Mouse (Mus musculus) ovary, adult 10 weeks (tissue): ENCODE results near the gene Rbfox3. TPM values are rescaled to one million over a fixed set of nuclear protein-coding genes. Genes with fewer than 3 reads are reported as not detected.

Experiments
- polyA plus RNA-seq: library from polyadenylated mRNA; stranded (reverse); fragments of 350-450 nt; fragmentation: Illumina TruSeq; extraction: RNeasy Lipid Tissue Mini Kit (QIAGEN cat#74804); gene quantifications from one replicate; pipeline ENCODE4 v1.2.3, GENCODE M21; 2014

The Rbfox3 gene
- 0.26 TPM for polyA plus RNA-seq

GRCm38 (mm10) chr11:118911307-118912070 lies at the start of gene Rbfox3:
TSS of gene Rbfox3 (minus strand) at chr11:118911597.

DNA sequence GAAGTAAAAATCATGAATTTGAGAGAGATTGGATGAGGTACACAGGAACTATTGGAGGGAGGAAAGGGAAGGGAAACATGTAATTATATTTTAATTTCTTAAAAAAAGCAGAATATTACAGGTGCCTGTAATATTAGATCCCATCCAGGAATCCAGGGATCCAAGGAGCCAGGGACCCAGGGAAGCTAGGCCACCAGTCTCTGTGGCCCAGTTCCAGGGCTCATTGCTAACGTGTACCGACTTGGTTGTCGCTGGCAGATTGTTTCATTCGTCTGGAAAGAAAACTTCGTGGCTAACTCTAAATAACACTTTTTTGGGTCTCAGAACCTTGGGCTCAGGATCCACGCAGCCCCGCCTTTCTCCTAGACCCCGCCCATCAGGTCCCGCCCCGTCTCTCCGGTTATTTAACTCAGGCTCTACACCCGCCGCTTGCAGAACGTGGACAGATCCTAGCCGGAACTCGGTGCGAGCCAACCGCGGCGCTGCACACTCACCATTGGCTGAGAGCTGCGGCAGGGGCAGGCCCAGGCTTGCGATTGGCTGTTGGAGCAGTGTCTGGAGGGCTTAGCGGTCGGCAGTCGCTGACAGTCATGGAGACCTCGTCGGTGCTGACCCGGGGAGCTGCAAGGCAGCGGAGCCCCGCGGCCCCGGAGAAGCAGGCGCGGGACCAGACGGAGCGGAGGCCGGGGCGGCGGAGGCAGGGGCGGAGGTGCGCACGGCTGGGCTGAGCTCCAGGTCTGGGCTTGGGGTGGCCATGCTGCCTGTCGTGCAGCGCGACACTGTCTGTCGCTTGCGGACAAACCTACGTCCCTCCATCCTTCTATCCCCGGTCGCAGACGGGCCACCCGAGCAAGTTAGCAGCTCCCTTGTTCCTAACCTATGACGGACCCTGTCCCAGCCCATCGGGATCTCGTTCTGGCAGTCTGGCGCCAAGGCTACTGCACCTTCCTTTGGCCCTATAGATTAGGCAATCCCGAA lies 434.7 kb downstream of the Rbfox3 start, which contains the start of gene Engase:
Gene Engase, plus strand, starts transcription at position 434 of the 978 bp plus-strand sequence.

Other genes with a start within 250 kb of the Rbfox3 start
- gene Enpp7, start 76.6 kb upstream of the Rbfox3 start, polyA plus RNA-seq = not detected
- 1.3 TPM for gene Cbx2, start 111.4 kb upstream of the Rbfox3 start, polyA plus RNA-seq
- gene Cbx8, start 129.4 kb upstream of the Rbfox3 start, polyA plus RNA-seq = 1.3 TPM
- 8.6 TPM for gene Cbx4, start 174.6 kb upstream of the Rbfox3 start, polyA plus RNA-seq